Mouse (Mus musculus) WW6 (cell line): ENCODE data around the gene Bmi1.

Source experiments
- DNase-seq: peaks from one replicate; pipeline ENCODE4 v3.0.0-alpha.2; 2013; ENCODE audit warnings: low read depth, low spot score

Bmi1 gene

DNA sequence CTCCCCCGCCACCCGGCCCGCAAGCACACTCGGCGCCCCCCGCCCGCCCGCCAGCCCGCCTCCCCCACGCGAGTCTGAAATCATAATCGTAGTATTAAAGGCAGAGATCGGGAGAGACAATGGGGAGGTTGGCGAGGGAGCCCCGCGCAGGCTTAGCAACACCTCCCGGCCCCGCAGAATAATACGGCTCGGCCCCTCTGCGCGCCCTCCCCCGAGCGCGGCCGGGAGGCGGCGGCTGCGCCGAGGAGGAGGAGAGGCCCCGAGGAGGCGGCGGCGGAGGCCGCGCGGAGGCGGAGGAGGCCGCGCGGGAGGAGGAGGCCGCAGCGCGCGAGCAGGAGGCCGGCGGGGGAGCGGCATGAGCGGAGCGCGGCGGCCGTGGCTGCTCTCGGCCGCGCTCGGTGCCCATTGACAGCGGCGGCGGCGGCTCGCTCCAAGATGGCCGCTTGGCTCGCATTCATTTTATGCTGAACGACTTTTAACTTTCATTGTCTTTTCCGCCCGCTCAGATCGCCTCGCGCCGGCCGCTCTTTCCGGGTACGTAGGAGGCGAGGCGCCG is at the start of gene Bmi1:
Bmi1 (plus strand) TSS at position 83 of the 556 bp plus-strand sequence.
- DNase-seq = no peak

DNA sequence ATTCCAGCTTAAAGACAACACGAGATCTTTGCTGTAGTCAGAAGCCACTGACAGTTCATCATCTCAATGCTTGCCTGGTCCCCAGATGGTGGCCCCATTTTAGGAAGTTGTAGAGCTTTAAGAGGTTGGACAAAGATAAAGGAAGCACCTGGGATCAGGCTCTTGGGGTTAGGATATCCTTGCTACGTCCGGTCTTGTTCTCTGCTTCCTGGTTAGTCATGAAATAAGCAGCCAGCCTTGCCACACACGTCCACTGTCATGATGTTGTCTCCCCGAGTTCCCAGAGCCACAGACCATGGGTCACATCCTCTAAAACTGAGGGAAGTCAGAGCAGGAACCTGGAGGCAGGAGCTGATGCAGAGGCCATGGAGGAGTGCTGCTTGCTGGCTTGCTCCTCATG is 46.3 kb upstream of the Bmi1 start:
- DNase-seq = no peak

DNA sequence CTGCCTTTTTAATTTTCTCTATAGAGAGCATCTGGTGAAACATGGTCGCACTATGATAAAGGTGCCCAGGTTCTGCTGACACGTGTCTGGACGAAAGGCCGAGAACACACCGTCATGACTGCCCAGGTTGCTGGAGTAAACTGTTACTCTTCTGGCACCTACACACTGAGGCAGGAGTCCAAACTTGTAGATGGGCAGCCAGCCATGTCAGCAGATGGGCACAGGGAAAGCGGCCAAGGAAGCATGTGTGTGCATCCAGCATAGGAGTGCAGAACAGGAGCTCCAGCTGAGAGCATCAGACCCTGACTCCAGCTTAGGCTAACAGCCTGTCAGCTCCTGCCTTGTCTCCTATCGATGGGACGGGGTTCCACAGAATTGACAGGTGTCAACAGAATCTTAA is 41.8 kb upstream of the Bmi1 start:
- no peak for DNase-seq

DNA sequence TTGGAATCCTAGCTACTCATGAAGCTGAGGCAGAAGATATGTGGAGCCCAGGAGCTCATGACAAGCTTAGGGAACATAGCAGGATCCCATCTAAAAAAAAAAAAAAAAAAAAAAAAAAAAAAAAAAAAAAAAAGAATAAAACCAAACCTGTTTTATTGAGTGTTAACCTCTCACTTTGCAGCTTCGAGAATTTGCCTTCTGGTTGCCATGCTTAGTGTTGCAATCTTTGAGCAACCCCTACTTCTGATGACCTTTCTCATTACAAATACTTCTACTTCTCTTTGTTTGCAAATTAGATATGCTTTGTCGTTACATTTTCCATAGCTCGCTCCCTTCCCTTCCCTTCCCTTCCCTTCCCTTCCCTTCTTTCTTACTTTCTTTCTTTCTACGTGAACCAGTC is 28.3 kb upstream of the Bmi1 start:
- DNase-seq = no peak

DNA sequence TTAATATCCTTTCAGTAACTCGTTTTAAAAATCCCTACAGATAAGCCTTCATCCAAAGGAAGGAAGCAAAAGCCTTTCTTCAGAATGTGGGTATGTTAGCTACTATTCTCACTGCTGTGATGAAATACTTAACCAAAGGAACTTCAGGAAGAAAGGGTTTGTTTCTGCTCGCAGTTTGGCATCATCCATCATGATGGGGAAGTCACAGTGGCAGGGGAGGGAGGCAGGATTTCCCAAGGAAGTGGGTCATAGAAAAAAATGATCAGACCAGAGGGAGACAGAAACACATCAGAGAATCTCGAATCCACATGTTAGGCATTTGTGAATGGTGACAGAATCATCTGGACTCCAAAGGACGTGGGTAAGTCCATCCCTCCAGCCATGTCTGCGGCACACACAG is 22.0 kb upstream of the Bmi1 start:
- no peak for DNase-seq

DNA sequence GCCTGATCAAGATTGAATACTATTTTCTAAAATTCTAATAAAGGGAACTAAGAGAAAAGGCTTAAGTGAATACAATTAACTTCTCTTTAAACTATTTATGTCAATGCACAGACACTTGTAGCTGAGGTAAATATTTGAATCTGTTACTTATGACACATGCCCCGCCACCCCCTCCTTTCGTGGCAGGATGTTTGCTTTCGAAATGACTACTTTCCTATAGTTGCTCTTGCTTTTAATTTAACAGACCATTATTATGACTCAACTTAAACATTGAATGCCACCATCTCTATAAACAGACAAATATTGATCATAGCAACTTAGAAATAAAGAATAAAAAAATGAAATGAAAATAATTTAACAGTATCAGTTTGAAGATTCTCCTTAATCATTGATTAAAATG is 12.8 kb upstream of the Bmi1 start:
- DNase-seq = no peak

DNA sequence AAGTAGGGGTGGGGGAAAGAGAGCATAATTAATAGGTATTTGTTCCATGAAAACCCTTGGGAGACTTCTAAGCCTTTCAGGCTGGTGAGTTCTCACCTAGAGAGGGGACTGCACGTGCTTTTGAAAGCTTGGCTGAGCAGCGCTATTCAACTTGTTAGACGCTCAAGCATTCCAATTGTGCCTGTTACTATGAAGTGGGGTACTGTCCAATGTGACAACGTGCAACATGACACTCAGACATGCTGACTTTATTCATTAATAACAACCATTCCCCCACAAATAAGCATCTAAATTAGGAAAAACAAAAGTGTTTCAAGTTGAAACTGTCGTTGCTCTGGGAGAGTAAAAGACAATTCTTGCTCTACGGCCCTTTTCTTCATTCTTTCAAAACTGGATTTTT is 5.8 kb upstream of the Bmi1 start:
- no peak for DNase-seq

DNA sequence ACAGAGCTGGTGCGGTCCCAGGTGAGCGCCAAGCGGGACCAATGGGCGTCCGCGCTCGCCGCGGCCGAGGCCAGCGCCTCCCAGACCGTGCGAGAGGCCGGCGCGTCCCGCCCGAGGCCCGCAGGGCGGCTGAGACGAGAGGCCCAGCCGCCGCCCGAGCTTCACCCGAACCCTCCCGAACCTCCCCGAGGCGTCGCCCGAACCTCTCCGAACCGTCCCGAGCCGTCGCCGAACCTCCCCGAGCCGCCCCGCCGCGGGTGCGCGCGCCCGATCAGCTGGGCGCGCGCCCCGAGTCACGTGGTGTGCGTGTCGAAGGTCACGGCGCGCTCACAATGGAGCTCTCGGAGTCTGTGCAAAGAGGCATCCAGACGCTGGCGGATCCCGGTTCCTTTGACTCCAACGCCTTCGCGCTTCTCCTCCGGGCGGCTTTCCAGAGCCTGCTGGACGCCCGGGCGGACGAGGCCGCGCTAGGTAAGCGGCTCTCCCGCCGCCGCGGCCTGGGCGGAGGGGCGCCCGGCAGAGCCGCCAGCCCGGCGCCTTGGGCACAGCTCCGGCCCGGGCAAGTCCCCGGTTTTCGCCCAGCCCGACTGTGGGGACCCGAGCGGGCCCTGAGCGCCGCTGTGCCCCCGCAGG is 4.6 kb upstream of the Bmi1 start, which contains the start of gene Commd3:
Commd3 (plus strand) TSS at position 252 of the 633 bp plus-strand sequence.
- DNase-seq = no peak

DNA sequence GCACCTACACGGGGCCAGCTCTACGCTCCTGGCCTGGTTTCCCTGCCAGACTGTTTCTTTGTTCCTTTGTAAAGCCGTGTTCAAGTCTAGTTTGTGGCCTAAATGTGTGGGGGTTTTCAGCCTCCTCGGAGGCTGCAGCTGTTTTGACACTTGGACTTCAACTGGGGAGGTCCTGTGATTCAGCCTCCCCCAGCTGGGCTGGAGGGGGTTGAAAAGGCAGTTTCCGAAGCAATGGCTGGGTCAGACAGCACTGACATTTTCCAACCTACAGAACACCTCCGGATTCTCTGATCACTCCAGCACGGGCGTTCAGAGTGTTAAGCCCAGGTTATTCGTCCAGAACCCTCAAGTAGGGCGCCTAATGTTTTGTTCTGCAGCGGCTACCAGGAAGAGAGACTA is 4.1 kb upstream of the Bmi1 start:
- DNase-seq = no peak

DNA sequence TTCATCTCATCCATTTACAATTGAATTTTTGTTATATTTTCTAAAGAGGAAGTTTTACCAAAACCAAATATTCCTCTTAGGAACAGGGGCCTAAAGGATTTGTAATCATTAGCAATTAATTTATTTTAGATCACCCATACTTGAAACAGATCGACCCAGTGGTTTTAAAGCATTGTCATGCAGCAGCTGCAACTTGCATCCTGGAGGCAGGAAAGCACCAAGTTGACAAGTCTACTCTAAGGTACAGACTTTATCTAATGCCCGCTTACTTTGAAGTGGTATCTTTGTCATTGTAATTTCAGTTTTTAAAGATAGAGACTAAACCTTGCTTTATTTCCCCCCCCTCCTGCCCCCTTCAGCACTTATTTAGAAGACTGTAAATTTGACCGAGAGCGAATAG is 3.1 kb upstream of the Bmi1 start:
- no peak for DNase-seq

DNA sequence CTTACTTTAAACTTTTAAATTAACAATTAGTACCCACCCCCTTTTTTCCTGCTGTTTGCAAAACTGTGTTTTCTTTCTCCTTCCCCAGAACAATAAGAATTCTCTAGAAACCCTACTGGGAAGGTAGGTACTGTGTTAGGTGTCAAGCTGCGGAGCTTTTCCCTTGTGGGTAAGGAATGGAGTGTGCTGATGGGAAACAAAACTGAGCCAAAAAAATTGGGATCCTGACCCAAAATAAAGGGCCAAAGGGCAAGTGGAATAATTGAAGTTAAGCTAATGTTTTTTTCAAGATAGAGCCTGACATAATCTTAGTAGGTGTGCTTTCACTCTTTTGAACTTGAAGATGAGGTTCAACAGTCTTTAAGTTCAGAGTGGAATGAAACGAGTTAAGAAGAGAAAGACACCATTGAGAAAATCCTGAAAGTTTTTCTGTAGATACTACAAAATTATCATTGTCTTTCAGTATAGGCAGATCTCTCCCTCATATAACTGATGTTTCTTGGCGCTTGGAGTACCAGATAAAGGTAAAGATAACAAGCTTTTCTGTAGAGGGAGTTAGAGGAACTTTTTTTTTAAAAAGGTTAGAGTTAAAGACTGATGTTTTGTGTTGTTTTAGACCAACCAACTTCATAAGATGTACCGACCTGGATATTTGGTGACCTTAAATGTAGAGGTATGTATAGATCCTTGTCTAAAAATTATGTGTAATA is 2.5 kb upstream of the Bmi1 start:
- no peak for DNase-seq

DNA sequence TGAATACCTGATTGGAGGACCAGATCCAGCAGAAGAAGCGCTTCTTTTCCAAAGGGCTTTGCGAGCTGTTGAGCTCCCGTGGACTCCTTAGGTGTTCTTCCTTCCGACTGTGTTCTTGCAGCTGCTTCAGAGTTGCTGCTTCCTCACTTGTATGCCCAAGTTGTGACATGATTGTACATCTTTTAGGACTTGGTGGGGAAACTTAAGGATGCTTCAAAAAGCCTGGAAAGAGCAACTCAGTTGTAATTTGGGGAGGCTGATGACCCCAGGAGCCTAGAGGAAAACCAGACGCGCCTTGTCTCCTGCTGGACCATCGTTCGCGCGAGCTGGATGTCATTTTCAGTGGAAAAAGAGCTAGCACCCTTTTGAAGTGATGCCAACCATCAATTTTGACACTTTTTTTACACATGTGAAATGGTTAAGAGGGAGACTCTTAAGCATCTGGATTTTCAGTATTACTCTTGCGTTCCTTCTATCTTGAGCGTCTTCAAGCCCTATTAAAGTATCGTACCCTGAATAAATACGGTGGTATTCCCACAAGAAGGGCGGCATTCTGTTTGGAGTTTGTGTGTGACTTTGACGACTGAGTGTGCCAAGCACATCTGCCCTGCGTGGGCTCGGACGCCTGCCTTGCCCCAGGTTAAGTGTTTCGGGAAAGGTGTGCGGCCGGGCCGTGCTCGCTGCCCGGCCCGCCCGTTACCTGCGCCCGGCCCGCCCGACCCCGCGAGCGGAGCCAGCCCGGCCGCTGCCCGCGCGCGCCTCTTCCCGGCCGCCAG is 949 bp upstream of the Bmi1 start:
- DNase-seq = no peak

DNA sequence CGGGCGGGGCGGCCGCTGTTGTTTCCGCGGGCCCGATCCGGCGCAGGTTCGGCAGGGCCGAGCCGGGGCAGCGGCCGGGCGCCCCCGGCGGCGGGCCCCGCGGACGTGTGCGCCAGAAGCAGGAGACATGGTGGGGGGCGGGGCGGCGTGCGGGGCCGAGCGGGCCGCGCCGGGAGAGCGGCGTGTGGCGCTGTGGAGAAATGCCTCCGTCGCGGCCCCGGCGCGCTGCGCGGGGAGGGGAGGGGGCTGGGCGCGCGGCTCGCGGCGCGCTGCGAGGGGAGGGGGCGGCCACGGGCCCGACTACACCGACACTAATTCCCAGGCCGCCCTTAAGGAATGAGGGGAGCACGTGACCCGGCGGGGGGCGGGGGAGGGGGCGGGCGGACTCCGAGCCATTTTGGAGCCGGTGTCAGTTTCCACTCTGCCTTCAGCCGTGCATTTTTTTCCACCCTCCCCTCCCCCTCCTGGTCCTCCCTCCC is 322 bp upstream of the Bmi1 start:
- DNase-seq = no peak

DNA sequence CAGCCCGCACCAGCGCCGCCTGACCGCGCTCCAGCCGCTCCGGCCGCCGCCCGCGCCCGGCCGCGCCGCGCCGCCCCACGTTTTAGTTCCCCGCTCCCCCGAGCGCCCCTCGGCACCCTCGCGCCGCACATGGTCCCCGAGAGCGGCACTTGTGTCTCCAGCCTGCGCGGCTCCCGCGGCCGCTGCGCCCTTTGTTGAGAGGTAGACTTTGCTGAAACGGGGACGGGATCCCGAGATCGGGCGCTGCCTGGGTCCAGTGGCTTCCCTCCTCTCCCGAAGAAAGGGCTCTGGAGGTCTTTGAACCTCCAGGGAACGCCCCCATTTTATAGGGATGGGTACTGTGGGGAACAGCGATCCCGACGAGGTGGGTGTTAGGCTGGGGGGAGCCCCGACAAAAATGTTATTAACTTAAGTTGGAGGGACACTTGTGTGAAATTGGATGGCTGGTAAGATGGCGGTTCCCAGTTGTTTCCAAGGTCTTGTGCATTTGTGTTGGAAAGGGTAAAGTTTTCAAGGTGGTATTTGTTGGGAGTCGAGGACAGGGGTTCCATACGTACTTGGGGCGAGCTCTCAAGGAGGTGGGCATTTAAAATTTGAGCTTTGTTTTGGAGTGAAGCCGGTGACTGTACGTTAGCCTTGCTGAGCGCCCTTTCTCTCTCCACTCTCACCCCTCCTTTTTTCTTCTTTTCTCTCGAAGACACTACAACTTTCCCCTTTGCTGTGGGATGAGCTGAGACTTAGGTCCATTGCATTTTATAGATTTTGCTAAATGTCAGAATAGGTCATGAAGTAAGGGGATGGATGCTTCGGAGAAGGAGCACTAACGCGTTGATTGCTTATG is 1.0 kb downstream of the Bmi1 start:
- DNase-seq = no peak

DNA sequence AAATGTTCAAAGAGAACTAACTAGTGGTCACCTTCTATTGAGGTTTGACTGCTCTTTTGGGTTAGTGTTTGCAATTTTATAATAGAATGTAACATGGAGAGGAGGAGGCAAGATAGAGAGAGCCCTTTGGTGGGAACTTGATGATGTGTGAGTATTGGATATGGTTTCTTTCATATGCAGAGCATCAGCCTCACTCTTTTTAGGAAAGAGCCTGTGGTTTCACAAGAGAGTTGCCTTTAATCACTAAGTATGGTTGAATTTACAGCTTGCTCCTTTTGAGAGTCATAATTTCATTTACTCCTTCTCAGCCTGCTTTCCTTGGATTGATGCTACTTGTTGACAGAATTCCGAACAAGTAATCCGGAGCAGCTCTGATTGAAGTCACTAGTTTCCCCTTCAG is 2.9 kb downstream of the Bmi1 start:
- no peak for DNase-seq

DNA sequence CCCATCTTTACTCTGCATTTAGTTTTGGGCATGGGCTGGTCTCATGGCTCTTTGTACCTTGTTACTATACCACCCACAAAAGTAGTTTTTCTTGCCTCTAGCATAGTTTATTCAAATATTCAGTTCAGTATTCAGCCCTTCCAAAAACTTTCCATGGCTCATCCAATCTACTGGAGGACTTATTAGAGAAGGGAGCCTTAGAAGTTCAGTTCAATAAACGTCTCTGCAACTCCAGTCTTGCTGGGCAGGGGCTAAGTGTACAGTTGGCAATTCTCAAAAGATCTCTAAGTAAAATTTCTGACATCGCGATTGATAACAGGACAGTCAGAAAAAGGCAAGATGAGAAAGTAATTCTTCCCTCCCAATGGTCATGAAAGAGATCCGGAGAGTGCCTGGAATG is 3.7 kb downstream of the Bmi1 start:
- DNase-seq = no peak

DNA sequence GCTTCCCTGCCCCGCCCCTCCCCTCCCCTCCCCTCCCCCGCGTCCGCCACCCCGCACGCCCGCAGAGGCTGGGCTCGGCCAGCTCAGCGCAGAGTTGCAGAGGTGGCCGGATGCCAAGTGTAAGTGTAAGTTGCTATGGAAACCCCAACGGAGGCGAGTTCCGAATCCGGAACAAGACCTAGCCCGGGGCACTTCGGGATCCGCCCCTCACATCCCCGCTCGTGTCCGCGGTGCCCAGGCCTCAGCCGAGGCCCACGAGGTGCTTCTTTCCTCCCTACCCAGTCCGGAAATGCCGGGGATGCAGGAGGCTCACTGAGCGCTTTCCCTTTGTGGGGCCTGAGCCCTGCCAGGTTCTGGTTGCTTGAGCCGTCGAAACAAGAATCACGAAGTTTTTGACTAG is 4.1 kb downstream of the Bmi1 start:
- no peak for DNase-seq

DNA sequence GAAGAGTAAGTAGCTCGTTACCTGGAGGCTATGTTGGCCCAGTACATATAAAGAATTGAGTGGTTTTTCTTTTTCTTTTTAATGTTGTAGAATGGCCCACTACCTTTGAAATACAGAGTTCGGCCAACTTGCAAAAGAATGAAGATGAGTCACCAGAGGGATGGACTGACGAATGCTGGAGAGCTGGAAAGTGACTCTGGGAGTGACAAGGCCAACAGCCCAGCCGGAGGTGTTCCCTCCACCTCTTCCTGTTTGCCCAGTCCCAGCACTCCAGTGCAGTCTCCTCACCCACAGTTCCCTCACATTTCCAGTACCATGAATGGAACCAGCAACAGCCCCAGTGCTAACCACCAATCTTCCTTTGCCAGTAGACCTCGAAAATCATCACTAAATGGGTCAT is 7.2 kb downstream of the Bmi1 start:
- DNase-seq = no peak

DNA sequence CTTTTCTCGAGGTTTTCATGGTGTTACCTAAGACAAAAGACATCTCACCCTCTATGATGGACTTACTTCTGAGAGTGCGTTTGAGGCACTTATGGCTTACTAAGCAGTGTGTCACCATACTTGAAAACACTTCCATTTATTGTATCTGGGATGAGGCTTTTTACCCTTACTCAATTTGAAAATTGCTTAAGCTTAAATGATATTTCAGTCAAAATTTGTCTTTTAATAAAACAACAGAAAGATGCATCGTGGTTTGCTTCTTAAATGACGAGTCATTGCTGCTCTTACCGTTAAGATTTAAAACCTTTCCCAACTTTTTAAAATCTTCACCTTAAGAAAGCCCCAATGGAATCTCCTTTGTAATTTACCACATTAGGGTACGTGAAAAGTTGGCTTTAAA is 9.6 kb downstream of the Bmi1 start:
- DNase-seq = no peak

DNA sequence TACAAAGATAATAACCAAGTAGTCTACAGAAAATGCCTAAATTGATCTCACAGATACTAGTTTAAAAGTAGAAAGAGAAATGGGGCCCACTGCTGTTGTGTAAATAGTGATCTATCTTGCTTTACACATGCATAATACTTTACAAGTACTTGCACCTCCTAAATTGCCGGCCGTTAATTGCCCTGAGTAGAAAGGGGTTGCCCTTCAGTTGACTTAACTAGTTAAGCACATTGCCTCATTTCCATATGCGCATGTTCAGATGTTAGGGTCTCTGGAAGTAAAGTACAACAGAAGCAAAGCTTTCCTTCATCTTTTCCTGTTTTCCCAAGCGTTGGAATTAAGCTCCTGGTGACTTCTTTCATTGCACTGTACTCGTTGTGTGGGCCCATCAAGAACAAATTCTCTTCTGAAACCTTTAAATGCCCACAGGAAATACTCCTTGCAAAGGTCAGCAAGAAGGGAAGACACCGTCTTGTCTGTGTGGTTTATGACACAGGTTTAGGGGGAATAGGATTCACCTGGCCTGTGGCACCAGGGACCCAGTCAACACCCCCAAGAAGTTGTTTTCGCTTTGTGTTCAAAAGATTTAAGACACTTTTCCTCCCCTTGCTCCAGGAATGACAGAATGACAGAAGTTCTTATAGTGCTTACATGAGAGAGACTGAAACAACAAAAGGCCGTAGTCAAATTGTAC is 10.2 kb downstream of the Bmi1 start:
- no peak for DNase-seq

DNA sequence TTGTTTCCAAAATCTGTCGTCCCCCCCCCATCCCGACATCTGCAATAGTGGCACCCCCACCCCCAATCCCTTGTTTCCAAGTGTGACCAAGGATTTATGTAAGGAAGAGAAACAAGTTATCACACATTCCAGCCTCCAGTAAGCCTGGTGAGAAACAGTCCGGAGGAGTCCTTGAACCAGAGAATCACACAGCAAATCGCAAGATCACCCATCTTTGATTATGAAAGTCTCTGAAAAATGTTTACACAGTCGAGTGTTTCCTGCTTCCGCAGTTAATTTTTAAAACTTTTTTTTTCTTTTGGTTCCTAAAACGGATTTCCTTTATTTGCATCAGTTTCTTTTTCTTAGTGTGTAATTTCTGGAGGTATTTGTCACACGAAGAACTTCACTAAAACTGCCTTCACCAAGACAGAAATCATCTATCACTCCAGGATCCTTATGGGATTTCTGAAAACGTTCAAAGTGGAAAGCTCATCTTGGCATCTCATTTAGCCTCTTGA is 10.9 kb downstream of the Bmi1 start:
- no peak for DNase-seq
